Mouse (Mus musculus): ENCODE data around the gene Gimap1.

Gene Gimap1

DNA sequence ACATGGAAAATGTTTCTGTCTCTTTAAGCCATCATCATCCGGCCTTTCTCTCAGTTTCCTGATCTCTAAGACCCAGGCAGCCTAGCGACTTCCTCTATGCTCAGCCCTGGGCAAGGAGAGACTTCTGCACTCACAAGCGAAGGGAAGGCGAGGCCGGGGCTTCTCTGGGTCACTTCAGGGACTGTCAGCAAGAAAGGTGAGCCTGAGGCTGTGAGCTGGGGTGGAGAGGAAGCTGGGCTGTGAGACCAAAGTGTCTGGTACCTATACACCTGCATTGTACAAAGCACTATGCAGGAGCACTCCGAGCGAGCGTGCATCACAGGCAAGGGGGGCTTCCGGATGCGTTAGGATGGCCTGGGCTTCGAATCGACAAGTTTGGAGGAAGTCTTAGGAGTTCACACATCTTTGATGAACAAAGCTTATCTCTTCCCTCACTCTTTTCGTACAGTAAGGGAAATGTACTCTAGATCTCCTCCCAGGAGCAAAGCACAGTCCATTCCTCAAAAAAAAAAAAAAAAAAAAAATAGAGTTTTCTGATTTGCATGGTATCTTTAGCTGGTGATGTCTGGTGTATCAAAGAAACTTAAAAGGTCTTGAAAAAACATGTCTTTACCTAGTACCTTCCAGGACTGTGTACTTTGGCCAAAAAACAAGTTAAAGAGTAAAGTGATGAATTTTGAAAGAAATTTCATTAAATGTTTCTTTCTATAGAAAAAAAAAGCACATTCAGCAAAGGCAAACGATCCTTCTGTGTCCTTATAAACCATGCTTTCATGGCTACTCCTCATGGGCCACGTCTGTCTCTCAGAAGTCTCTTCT is at the start of gene Gimap1:
Gene Gimap1, plus strand, starts transcription at position 94 of the 819 bp plus-strand sequence.
- no peak for DNase-seq

DNA sequence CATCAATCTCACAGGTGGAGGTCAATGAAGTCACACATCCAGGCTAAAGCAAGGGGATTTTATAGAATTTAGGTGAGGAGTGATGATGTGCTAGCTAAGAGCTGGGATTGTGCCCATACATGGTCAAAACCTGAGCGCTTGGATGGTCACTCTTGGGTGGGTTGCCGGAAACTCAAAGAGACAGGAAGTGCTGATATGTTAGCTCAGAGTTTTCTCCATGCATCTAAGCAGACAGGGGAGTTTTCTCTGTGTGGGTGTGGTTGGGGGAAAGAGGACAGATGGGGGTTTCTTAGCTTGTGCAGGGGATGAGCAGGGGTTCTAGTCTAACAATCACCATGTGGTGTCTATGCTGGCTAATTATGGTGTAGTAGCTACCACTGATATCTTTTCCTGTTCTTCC is 49.5 kb upstream of the Gimap1 start:
- no peak for DNase-seq

DNA sequence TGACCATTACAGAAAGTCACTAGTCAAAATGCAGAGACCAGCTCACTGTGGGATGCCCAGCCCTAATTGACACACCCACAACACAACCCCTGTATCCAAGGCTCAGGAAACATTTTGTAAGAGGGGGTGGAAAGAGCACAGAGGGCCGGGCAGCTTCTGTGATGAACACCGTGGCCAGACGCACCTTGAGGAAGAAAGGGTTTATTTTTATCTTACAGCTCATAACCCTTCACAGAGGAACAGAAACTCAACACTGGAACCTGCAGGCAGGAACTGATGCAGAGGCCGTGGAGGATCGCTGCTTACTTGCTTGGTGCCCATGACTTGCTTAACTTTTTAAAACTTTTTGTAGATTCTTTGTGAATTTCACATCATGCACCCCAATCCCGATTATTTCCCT is 45.9 kb upstream of the Gimap1 start:
- DNase-seq = no peak

DNA sequence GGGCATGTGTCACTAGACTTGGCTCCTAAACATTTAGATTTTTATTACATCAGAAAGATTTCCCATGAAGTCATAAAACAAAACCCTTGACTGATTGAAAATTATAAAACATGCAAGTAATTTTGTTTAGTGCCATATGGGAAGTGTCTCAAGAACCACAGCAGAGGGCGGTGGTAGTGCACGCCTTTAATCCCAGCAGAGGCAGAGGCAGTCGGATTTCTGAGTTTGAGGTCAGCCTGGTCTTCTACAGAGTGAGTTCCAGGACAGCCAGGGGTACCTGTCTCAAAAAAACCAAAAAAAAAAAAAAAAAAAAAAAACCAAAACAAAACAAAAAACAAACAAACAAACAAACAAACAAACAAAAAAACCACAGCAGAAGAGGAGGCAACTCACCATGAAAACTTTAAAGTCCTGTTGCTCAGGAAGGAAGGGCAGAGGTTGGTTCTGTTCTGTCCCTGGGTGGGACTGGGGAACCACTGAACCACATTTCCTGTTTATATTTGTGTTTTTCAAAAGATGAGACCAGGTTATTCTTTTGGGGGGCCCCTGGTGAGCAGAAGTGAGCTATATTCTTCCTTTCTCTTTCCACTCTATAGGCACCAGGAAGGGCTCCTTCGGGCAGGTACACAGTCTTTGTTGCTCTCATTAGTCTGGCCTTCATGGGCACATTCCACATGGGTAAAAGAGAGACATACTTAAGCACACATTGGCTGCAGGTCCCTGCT is 41.9 kb upstream of the Gimap1 start:
- no peak for DNase-seq

DNA sequence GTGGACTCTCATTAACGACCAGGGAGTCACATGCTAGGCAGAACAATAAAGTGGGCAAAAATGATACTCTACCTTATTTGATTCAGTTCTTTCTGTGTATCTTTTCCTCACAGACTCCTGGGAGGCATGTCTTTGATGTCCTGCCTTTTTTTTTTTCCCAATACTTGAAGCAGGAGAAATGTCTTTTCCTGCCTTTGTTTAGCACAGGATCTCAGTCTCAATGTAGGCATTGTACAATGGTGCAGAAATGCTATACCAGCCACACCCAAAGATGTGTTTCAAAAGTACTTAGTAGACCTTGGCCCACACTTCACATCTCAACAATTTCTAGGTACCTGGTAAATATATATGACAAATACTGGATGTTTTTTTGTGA is 41.3 kb upstream of the Gimap1 start:
- DNase-seq = no peak

DNA sequence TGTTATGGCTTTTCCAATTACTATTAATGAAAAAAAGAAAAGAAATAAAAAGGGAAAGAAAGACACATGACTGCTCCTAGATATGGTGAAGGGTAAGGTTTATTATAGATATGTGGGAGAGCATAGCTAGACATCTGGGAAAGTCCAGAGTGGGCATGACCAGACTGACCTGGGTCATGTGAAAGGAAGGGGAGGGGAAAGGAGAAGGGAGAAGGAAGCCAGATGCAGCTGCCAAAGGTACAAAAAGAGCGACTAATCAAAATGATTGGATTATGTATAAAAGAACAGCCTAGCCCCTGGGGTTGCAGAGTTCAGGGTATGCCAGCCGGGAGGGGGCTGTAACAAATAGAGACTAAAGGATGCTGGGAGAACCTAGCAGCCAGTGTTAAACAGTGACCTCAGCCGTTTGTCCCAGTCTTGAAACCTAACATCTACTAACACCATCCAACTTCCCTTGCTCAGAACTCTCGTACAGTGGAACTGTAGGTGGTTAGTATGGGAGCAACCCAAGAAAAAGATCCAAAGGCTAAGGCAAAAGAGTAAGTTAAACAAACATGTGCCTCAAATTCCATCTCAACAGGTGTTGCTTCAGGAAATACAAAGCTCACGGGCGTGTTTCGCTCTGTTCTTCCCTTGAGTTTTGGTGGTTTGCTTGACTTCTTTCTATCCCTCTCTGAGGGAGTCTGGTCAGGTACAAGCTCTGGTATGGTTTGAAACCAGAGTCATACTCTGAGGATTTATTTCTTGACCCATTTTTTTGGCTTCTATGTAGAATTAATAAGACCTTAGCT is 40.6 kb upstream of the Gimap1 start:
- DNase-seq = no peak

DNA sequence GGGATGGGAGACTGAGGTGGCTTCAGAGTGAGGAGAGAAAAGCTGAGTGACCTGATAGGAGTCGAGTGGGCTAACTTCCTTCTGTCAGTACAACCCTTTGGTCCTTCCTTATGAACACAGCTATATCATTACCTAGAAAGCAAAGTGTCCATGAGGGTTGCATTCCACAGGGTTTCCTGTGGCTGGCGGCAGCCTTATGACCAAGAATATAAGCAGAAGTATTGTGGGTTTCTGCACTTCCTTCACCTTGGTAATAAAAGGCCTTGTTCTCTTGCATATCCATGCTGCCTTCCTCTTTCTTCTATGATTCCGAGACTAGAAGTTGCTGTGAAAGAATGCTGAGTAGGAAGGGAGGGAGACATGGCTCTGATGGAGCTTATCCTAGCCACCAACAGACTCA is 40.0 kb upstream of the Gimap1 start:
- no peak for DNase-seq

DNA sequence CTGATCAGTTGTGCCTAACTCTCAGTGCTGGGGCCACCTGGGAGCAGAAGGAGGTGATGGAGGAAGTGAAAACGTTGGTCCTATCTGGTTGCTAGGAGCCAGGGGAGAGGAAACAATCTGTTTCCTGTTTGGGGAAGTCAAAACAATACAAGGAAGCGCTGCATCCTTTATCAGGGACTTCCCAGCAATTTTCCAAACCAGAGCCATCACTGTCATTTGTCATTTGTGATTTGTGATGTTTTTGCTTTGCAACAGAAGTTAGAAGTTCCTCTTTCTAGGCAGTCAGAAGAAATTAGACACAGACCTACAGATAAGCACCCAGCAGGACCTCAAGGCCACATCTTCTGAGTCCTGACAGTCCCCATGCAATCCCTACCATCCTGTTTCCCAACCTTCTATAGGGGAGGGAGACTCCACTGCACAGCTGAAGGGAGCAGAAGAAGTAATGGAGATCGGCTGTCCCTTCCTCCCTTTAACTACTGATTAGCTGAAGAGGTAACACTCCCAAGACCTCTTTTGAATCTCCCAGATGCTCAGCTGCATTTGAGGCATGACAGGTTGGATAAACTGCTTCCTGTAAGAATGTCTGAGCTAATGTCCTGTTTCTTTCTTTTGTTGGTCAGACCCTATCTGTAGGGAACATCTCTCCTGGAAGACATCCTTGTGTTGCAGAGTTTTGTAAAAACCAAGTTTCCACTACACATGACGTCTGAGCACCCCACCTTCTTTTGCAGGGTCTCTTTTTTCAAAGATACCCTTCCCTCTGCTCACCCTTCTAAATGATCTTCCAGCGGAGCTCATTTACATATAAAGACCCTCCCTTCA is 38.4 kb upstream of the Gimap1 start:
- no peak for DNase-seq

DNA sequence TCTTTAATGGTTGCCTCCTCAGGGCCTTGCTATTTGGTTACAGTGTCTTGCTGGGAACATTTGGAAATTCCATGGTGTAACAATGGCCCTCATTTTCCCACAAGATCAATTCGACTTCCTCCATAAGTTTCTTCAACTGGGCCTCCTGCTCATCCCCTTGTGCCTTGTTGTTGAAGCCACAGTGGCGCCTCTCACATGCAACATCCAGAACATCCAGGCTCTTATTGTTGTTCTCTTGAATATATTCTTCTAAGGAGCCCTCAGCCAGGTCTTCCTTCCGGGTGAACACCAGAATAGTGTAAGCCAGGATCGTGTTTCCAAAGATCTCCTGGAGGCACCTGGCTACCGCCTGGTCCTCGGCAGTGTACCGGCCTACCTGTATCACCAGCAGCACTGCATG is 36.7 kb upstream of the Gimap1 start:
- DNase-seq = no peak

DNA sequence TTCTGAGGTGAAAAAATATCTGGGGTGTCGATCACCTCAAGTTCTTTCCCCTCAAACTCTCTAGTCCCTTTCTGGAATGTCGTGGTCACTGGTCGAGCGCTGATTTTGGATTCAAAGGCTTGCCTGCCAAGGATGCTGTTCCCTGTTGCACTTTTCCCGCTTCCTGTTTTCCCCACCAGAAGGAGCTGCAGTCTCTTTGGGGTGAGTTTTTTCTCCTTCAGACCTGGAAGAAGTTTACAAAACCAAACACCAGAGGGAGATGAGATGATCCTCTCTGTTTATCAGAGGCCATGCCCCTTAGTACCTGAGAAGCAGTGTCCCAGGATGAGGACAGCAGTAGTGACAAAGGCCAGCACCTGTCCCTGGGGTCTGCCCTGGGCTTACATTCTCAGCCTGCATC is 36.3 kb upstream of the Gimap1 start:
- DNase-seq = no peak

DNA sequence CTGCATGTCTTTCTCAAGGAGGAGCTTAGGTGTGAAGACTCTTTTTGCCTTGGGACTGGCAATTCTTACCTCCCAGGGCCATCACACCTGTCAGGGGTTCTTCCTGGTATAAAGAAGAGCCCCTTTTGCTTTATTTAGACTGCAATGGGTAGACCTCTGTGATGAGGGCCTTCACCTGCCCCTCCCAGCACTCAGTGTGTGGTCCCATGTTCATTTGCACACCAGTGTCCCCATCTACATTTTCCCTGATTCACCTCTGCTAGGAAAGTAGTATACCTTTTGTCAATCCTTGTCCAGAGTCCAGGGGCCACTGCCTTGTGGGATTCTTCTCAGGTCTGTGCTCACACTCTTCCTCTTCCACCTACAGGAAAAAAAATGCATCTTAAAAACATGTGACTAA is 34.7 kb upstream of the Gimap1 start:
- no peak for DNase-seq

DNA sequence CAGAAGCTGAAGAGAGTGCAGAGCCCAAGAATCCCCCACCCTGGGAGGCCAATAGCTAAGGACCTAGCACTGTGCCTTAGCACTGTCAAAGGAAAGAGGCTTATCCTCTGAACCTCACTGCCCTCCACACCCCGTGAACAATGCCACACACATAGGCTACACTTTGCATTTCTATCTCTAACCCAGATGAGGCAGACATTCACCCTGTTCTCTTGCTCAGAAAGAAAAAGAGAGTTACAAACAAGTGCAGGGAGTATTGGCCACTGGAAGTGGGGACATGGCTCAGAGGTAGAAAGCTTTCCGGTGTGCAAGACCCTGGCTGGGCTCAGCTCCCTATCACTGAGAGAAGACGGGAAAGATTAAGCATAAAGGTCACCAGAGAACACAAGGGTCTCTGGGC is 32.7 kb upstream of the Gimap1 start:
- DNase-seq = no peak

DNA sequence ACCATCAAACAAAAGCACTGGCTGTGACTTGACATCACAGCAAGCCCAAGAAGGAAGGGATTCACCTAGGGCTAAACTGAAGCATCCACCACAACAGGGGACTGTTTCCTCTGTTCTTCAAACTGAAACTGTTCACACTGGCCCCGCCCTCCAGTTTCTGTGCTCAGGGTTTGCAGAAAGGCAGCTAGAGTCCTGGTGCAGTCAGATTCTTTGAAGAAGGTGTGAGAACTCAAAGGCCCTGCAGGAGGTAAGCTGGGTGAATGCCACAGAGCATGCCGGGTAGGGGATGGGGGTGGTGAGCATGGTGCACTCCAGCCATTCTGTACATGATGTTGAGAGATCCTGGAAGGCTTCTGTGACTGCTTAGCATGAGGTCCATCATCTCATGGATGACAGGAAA is 20.4 kb upstream of the Gimap1 start, which contains the start of the genes Gm28053 and Gimap7:
Gene Gm28053, plus strand, starts transcription at position 153 of the 400 bp plus-strand sequence.
Gene Gimap7, plus strand, starts transcription at position 167 of the 400 bp plus-strand sequence.
- DNase-seq = no peak

DNA sequence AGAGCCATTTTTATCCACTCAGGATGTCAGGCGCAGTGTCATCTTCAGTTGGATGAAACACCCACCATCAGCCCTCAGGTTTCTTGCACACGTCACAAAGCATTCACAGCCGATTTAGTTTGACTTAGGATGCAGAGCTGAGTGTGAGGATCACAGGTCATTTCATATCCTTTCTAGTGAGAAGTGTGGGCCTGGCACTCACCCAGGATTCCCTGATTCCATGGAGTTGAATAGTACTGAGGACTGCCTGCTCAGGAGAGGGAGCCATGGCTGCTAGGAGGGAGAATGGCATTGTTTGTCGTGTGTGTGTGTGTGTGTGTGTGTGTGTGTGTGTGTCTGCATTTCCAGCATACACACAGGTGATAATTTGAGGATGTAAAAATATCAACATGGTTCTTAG is 18.5 kb upstream of the Gimap1 start:
- DNase-seq = no peak

DNA sequence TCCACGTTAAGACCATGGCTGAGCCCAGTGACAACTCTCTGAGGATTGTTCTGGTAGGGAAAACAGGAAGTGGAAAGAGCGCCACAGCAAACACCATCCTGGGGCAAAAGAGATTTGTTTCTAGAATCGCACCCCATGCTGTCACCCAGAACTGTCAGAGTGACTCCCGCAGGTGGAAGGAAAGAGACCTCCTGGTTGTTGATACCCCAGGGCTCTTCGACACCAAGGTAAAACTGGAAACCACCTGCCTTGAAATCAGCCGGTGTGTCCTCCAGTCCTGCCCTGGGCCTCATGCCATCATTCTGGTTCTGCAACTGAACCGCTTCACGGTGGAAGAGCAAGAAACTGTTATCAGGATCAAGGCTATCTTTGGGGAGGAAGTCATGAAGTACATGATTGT is 15.4 kb upstream of the Gimap1 start:
- no peak for DNase-seq

DNA sequence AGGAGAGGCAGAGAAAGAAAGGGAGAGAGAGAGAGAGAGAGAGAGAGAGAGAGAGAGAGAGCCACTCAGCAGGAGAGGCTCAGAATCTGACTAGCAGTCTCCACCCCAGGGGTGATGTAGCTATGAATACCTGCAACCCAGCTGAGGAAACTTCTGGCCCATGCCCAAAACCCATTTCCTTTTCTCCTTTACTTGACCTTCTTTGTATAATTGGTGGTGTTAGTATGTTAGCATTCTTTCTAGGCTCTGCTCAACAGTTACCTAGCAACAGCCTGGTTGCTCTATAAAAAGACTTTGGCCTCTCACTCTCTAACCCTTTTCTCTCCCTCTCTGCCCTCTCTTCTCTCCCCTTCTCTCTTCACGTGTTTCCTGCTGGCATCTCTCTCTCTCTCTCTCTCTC is 13.4 kb upstream of the Gimap1 start:
- DNase-seq = no peak

DNA sequence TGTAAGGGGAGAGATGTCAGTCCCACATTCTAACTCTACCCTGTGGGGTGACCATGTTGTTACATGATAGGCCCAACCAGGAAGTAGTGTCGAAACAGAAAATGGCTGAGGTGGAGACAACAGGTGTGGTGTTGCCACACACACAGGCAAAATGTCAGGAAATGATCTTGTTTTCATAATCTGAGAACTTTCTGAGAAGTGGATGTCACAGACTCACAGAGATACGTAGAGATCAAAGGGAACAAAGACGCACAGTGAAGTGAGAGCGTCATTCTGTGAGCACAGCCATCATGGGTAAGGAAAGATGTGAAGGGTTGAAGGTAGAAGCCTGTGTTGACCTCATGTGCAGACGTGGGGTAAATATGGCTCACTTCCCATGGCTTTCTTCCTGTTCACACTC is 11.1 kb upstream of the Gimap1 start:
- no peak for DNase-seq

DNA sequence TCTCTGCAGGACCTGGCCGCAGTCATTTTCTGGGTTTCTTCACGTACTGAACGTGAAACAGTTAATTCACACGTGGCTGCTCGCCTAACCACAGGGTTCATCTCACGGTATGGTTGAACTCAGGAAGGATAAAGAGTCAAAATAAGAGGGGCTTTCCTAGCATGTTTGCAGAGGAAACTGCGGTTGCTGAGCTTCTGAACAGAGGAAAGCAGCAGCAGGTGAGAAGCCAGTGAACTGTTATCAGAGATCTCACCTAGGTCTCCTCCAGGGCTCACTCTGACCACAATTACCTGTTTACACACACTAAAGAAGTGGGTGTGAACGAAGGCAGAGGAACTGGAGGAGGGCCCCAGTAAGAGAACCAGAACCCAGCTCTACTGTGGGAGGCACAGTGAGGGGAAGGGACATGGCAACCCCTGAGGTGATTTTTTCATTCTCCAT is 6.0 kb upstream of the Gimap1 start:
- no peak for DNase-seq

DNA sequence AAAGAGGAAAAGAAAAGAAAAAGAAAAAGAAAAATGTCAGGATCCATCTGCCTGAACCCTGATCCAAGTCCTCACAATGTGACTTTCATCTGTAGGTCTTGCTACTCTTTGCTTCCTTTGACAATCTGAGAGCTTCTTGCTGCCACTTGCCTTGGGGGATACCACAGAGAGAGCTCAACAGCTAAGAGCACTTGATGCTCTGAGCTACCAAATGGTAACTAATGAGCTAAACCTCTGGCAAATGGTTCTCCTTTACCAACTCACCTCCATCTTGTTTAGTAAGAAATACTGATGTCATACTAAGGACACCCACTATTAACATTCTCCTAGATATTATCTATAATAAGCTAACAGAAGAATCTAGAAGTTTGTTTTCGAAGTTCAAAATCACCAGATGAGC is 5.2 kb upstream of the Gimap1 start:
- DNase-seq = no peak

DNA sequence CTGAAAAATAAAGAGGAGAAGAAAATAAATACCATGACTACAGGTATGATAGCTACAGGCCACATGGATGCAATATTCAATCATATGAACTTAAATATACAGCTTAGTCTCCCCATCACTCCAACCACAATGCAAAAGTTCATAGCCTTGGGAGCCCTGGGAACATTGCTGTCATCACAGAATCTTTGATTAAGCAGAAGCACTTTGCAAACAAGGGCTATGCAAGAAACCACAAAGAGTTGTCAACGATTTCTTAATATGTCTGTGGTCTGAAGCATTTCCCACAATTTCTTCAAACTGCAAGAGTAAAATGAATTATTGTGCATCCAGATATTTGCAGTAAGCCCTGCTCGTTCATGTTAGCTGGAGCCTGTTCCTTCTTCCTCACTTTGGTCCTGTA is 1.8 kb upstream of the Gimap1 start:
- DNase-seq = no peak

DNA sequence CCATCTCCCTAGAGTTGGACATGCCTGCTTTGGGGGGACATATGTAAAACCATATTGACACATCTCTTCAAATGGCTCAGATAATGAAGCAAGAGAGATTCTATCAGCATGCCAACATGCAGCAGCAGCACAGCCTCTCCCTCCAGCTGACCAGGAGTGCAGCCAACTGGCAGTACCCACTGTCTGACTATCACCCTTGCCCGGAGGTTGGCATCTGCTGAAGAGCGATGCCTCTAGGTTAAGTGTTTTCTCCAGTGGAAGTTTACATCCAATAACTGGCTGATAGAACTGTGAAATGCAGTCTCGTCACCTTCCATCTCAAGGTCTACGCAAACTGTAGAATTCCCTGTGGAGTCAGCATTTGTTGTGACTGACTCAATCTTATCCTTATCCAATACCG is 1.2 kb upstream of the Gimap1 start:
- no peak for DNase-seq

DNA sequence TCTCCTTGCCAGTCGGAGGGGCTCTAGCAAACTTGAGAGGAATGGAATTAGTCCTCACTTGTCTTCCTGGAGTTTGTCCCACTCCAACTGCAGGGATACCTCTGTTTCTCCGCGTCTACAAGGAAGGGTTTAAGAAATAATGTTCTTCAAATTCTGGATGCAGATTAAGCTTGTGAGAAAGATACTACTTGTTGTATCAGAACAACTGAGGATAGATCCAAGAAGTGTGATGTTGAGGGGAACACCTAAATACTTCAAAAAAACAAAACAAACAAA is 864 bp downstream of the Gimap1 start:
- DNase-seq = no peak

Measured in cerebellum, adult 8-10 months (tissue).